Mouse (Mus musculus): Measurements from ENCODE around the gene Htr3a. TPM values are rescaled to one million over a fixed set of nuclear protein-coding genes. Genes with fewer than 3 reads are reported as not detected.
A peak's percentile ranks its signal among the peaks of the same experiment; 100 is the strongest.

The Htr3a gene
- total RNA-seq, 1 experiment, result 1.4 TPM

DNA sequence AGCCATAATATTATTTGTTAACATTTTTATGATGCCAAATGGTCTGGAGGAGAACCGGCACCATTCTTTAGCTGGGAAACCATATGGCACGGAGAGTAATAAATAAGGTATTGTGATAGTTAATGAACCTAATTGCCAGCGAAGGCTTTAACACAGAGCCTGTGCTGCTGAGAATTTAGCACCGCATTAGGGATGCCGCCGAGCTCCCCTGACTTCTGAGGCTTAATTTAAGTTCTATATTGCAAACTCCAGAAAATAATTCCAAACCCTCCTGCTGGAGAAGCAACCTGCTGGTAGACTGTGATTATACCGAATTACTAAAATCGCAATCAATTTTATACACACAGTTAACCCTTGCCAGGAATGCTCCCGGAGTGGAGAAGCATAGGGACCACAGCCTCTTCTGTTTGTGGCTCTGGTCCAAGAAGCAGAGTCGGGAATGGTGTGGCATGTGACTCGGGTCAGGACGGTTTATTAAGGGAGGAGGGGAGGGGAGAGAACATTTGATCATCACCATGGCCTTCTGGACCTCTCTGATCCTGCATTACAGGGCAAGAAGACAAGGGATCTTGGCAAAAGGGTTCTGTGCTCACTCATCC, 44.3 kb downstream of the Htr3a start:
- no peak for DNase-seq (ENCODE audit: low read depth, low spot score)
- Histone ChIP-seq H3K4me3 (ENCODE audit: insufficient read depth in 1 of 2, low read depth in 1 of 2, low read length in 2 of 2, poor library complexity in 1 of 2, severe bottlenecking in 1 of 2) (no peak overlapping the region), H3K4me1 (ENCODE audit: control insufficient read depth in 2 of 2, insufficient read depth in 2 of 2, low read length in 2 of 2, poor library complexity in 1 of 2) (peaks cover 0 to 2% of the 10 kb centered on the region in 2 experiments; a peak in 1 of 4 replicates), H3K27ac (ENCODE audit: insufficient read depth, low read depth, low read length, poor library complexity, severe bottlenecking) (no peak overlapping the region), H3K9me3 (ENCODE audit: control insufficient read depth, insufficient read depth, low read depth, low read length) (no peaks in the 10 kb centered on the region), H3K9ac (ENCODE audit: insufficient read depth, low read depth, low read length, poor library complexity, severe bottlenecking) (no peak overlapping the region), H3K36me3 (ENCODE audit: control insufficient read depth, insufficient read depth, low read length, poor library complexity, severe bottlenecking) (no peaks in the 10 kb centered on the region)
- TF ChIP-seq MAFK (IDR thresholded peaks at IDR 0.05; ENCODE audit: insufficient read depth, low read depth, low read length) (no peak), HCFC1 (IDR thresholded peaks at IDR 0.05; ENCODE audit: borderline replicate concordance, insufficient read depth, low read length) (no peak), ZNF384 (IDR thresholded peaks at IDR 0.05; ENCODE audit: low read depth, low read length) (no peak), ZC3H11A (IDR thresholded peaks at IDR 0.05; ENCODE audit: borderline replicate concordance, low read depth, low read length) (no peak), CHD2 (IDR thresholded peaks at IDR 0.05; ENCODE audit: low read depth, low read length) (no peak)
- in situ Hi-C loops (cut with MboI; ENCODE audit: low sequenced_read_pairs in 2 of 2, unreplicated experiment in 2 of 2), result no loop called here

DNA sequence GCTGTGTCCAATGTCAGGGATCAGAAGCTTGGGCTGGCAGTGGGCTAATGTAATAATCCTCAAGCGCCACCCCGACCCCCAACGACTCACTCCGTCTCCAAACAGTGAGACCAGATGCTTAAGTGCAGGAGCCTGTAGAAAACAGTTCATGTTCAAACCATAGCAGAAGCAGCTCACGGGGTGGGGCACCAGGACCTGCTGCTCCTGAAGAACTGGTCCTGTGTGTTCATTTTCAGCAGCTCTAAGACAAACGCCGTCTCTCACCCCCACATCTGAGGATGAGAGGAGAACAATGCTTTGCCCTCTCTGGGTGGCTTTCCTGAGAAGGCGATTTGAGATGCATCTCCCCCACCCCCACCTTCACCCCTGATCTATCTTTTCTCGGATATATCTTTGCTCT, 45.7 kb downstream of the Htr3a start:
- Histone ChIP-seq H3K27ac (ENCODE audit: insufficient read depth, low read depth, low read length, poor library complexity, severe bottlenecking) (no peak overlapping the region), H3K4me3 (ENCODE audit: insufficient read depth in 1 of 2, low read depth in 1 of 2, low read length in 2 of 2, poor library complexity in 1 of 2, severe bottlenecking in 1 of 2) (no peak overlapping the region), H3K4me1 (ENCODE audit: control insufficient read depth in 2 of 2, insufficient read depth in 2 of 2, low read length in 2 of 2, poor library complexity in 1 of 2) (peaks cover 0 to 5% of the 10 kb centered on the region in 2 experiments; a peak in 1 of 4 replicates), H3K9ac (ENCODE audit: insufficient read depth, low read depth, low read length, poor library complexity, severe bottlenecking) (no peak overlapping the region), H3K9me3 (ENCODE audit: control insufficient read depth, insufficient read depth, low read depth, low read length) (no peaks in the 10 kb centered on the region), H3K36me3 (ENCODE audit: control insufficient read depth, insufficient read depth, low read length, poor library complexity, severe bottlenecking) (no peaks in the 10 kb centered on the region)
- TF ChIP-seq ZC3H11A (IDR thresholded peaks at IDR 0.05; ENCODE audit: borderline replicate concordance, low read depth, low read length), result no peak
- no peak for TF ChIP-seq CHD2 (IDR thresholded peaks at IDR 0.05; ENCODE audit: low read depth, low read length)
- no peak for TF ChIP-seq ZNF384 (IDR thresholded peaks at IDR 0.05; ENCODE audit: low read depth, low read length)
- TF ChIP-seq MAFK (IDR thresholded peaks at IDR 0.05; ENCODE audit: insufficient read depth, low read depth, low read length), result no peak
- no peak for TF ChIP-seq HCFC1 (IDR thresholded peaks at IDR 0.05; ENCODE audit: borderline replicate concordance, insufficient read depth, low read length)
- DNase-seq (ENCODE audit: low read depth, low spot score), result no peak
- in situ Hi-C loops (cut with MboI; ENCODE audit: low sequenced_read_pairs in 2 of 2, unreplicated experiment in 2 of 2), result no loop called here

DNA sequence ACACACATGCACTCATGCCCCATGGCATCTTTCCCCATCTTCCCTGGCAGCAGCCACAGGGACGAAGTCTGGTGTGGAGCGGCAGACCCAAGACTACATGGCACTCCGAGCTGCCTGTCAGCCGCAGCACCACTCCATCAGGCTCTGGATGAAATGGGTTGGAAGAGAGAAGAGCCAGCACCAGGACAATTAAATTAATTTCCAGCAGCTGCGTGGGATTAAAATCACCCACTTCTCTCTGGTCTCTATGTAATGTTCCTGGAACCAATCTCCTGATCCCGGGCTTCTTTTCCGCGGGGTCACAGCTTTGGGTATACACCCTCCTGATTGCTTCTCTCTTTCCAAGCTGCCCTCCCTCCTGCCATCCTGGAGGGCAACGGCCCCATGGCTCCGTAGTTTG, 49.4 kb downstream of the Htr3a start:
- TF ChIP-seq ZNF384 (IDR thresholded peaks at IDR 0.05; ENCODE audit: low read depth, low read length) (no peak), CHD2 (IDR thresholded peaks at IDR 0.05; ENCODE audit: low read depth, low read length) (no peak), MAFK (IDR thresholded peaks at IDR 0.05; ENCODE audit: insufficient read depth, low read depth, low read length) (no peak), ZC3H11A (IDR thresholded peaks at IDR 0.05; ENCODE audit: borderline replicate concordance, low read depth, low read length) (no peak), HCFC1 (IDR thresholded peaks at IDR 0.05; ENCODE audit: borderline replicate concordance, insufficient read depth, low read length) (no peak)
- Histone ChIP-seq H3K9ac (ENCODE audit: insufficient read depth, low read depth, low read length, poor library complexity, severe bottlenecking) (no peak overlapping the region), H3K36me3 (ENCODE audit: control insufficient read depth, insufficient read depth, low read length, poor library complexity, severe bottlenecking) (no peaks in the 10 kb centered on the region), H3K4me1 (ENCODE audit: control insufficient read depth in 2 of 2, insufficient read depth in 2 of 2, low read length in 2 of 2, poor library complexity in 1 of 2) (peaks cover 0 to 5% of the 10 kb centered on the region in 2 experiments; a peak in 1 of 4 replicates), H3K27ac (ENCODE audit: insufficient read depth, low read depth, low read length, poor library complexity, severe bottlenecking) (no peak overlapping the region), H3K9me3 (ENCODE audit: control insufficient read depth, insufficient read depth, low read depth, low read length) (no peaks in the 10 kb centered on the region), H3K4me3 (ENCODE audit: insufficient read depth in 1 of 2, low read depth in 1 of 2, low read length in 2 of 2, poor library complexity in 1 of 2, severe bottlenecking in 1 of 2) (no peak overlapping the region)
- in situ Hi-C loops (cut with MboI; ENCODE audit: low sequenced_read_pairs in 2 of 2, unreplicated experiment in 2 of 2), result no loop called here
- no peak for DNase-seq (ENCODE audit: low read depth, low spot score)

DNA sequence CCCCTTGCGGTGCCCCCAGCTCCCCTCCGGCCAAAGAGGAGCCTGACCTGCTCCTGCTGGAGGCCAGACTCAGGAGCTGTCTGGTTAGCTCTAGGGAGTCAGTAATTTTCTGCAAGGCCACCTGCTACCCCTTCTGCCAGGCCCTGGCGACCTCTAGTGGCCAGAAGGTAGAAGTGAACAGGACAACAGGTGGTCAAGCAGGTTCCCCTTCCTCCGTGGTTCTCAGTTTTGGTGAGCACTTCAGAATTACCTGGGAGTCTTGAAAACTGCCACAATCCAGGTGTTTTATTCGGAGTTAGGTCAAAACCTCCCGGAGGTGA, 50.4 kb downstream of the Htr3a start:
- in situ Hi-C loops (cut with MboI; ENCODE audit: low sequenced_read_pairs in 2 of 2, unreplicated experiment in 2 of 2), result no loop called here
- TF ChIP-seq ZC3H11A (IDR thresholded peaks at IDR 0.05; ENCODE audit: borderline replicate concordance, low read depth, low read length) (peak; percentile 82), HCFC1 (IDR thresholded peaks at IDR 0.05; ENCODE audit: borderline replicate concordance, insufficient read depth, low read length) (no peak)
- no peak overlapping the region for H3K9ac ChIP-seq (ENCODE audit: insufficient read depth, low read depth, low read length, poor library complexity, severe bottlenecking)
- H3K36me3 ChIP-seq (ENCODE audit: control insufficient read depth, insufficient read depth, low read length, poor library complexity, severe bottlenecking), result no peaks in the 10 kb centered on the region
- peaks cover 0 to 3% of the 10 kb centered on the region in 2 experiments; a peak in 1 of 4 replicates for H3K4me1 ChIP-seq (ENCODE audit: control insufficient read depth in 2 of 2, insufficient read depth in 2 of 2, low read length in 2 of 2, poor library complexity in 1 of 2)
- H3K4me3 ChIP-seq (ENCODE audit: insufficient read depth in 1 of 2, low read depth in 1 of 2, low read length in 2 of 2, poor library complexity in 1 of 2, severe bottlenecking in 1 of 2), result no peak overlapping the region
- DNase-seq (ENCODE audit: low read depth, low spot score), result peak; percentile 68
- H3K9me3 ChIP-seq (ENCODE audit: control insufficient read depth, insufficient read depth, low read depth, low read length), result no peaks in the 10 kb centered on the region
- H3K27ac ChIP-seq (ENCODE audit: insufficient read depth, low read depth, low read length, poor library complexity, severe bottlenecking), result no peak overlapping the region
